Mouse (Mus musculus): ENCODE data around the gene Muc4. TPM values are rescaled to one million over a fixed set of nuclear protein-coding genes. Genes with fewer than 3 reads are reported as not detected.

Muc4 gene
- polyA plus RNA-seq, 1 experiment = 0.58 TPM

DNA sequence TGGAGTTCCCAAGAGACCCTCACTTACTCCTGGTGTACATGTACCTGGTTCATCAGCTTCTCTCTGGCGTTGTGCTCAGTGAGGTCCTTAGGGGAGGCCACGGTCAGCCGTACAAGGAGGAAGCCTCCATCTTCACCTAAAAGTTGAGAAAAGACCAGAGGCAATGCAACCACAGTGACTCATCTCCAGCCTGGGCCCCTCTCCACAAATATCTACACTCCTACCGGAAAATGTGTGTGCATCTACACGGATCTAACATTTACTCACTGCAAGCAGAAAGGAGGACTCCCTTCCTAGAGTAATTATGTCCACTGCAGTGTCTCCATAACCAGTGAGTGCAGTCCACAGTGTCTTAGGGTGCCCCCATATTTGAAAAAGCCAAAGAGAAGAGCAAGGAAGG is 54.4 kb downstream of the Muc4 start:
- TF ChIP-seq CTCF (IDR thresholded peaks at IDR 0.05; ENCODE audit: borderline replicate concordance, control insufficient read depth, extremely low read depth, insufficient read depth, low read length, poor library complexity) (no peak), POLR2A (IDR thresholded peaks at IDR 0.05; ENCODE audit: control insufficient read depth, extremely low read depth, insufficient read depth, low read length, poor library complexity) (no peak)
- DNase-seq = no peak
- H3K27ac ChIP-seq (ENCODE audit: control insufficient read depth, insufficient read depth, low read length) = no peak overlapping the region
- no peaks in the 10 kb centered on the region for H3K4me1 ChIP-seq (replicated peaks; ENCODE audit: control insufficient read depth, insufficient read depth, low read length)
- no peaks in the 10 kb centered on the region for H3K27me3 ChIP-seq (ENCODE audit: control insufficient read depth, insufficient read depth, low read length)
- H3K4me3 ChIP-seq (ENCODE audit: control insufficient read depth, insufficient read depth, low read length) = no peak overlapping the region
- 90% methylated on average over 5 of the region's 5 CpGs for WGBS
- H3K36me3 ChIP-seq (ENCODE audit: control insufficient read depth, insufficient read depth, low read length) = no peaks in the 10 kb centered on the region

DNA sequence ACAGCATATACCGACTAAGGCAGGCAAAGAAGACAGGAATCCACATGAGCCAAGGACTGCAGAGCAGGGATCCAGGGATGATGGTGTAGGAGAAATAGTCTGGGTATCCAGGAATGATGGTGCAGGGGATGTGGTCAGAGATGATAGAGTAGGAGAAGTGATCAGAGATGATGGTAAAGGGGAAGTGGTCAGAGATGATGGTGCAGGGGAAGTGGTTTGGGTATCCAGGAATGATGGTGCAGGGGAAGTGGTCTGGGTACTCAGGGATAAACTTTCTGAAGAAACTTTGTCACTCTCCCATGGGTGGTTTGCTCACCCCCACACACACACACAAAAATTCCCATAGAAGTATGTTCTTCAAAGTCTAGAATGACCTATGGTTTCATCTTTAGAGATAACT is 59.5 kb downstream of the Muc4 start:
- no peaks in the 10 kb centered on the region for H3K27me3 ChIP-seq (ENCODE audit: control insufficient read depth, insufficient read depth, low read length)
- no peak for DNase-seq
- H3K27ac ChIP-seq (ENCODE audit: control insufficient read depth, insufficient read depth, low read length) = no peak overlapping the region
- no peaks in the 10 kb centered on the region for H3K36me3 ChIP-seq (ENCODE audit: control insufficient read depth, insufficient read depth, low read length)
- no peaks in the 10 kb centered on the region for H3K4me1 ChIP-seq (replicated peaks; ENCODE audit: control insufficient read depth, insufficient read depth, low read length)
- TF ChIP-seq CTCF (IDR thresholded peaks at IDR 0.05; ENCODE audit: borderline replicate concordance, control insufficient read depth, extremely low read depth, insufficient read depth, low read length, poor library complexity) (no peak), POLR2A (IDR thresholded peaks at IDR 0.05; ENCODE audit: control insufficient read depth, extremely low read depth, insufficient read depth, low read length, poor library complexity) (no peak)
- WGBS = 86% methylated on average over 1 of the region's 1 CpGs
- H3K4me3 ChIP-seq (ENCODE audit: control insufficient read depth, insufficient read depth, low read length) = no peak overlapping the region

GRCm38 (mm10) chr16:32796676-32797425 is 61.2 kb downstream of the Muc4 start:
- Histone ChIP-seq H3K36me3 (ENCODE audit: control insufficient read depth, insufficient read depth, low read length) (no peaks in the 10 kb centered on the region), H3K27ac (ENCODE audit: control insufficient read depth, insufficient read depth, low read length) (no peak overlapping the region), H3K4me3 (ENCODE audit: control insufficient read depth, insufficient read depth, low read length) (no peak overlapping the region), H3K27me3 (ENCODE audit: control insufficient read depth, insufficient read depth, low read length) (no peaks in the 10 kb centered on the region), H3K4me1 (replicated peaks; ENCODE audit: control insufficient read depth, insufficient read depth, low read length) (no peaks in the 10 kb centered on the region)
- no peak for DNase-seq
- TF ChIP-seq POLR2A (IDR thresholded peaks at IDR 0.05; ENCODE audit: control insufficient read depth, extremely low read depth, insufficient read depth, low read length, poor library complexity) = no peak
- TF ChIP-seq CTCF (IDR thresholded peaks at IDR 0.05; ENCODE audit: borderline replicate concordance, control insufficient read depth, extremely low read depth, insufficient read depth, low read length, poor library complexity) = no peak
- 65% methylated on average over 14 of the region's 14 CpGs for WGBS

- Histone ChIP-seq H3K4me1 (replicated peaks; ENCODE audit: control insufficient read depth, insufficient read depth, low read length) (no peaks in the 10 kb centered on the region), H3K27me3 (ENCODE audit: control insufficient read depth, insufficient read depth, low read length) (no peaks in the 10 kb centered on the region), H3K4me3 (ENCODE audit: control insufficient read depth, insufficient read depth, low read length) (no peak within 1 kb of the TSS), H3K27ac (ENCODE audit: control insufficient read depth, insufficient read depth, low read length) (no peak within 1 kb of the TSS), H3K36me3 (ENCODE audit: control insufficient read depth, insufficient read depth, low read length) (no peaks in the 10 kb centered on the region)
- no peak for DNase-seq
- TF ChIP-seq CTCF (IDR thresholded peaks at IDR 0.05; ENCODE audit: borderline replicate concordance, control insufficient read depth, extremely low read depth, insufficient read depth, low read length, poor library complexity) = no peak
- no peak for TF ChIP-seq POLR2A (IDR thresholded peaks at IDR 0.05; ENCODE audit: control insufficient read depth, extremely low read depth, insufficient read depth, low read length, poor library complexity)
- 22% methylated on average over 3 of the region's 3 CpGs for WGBS
Measured at GRCm38 (mm10) chr16:32797426-32797689, 61.7 kb downstream of the Muc4 start, which contains the start of gene Muc20. Gene Muc20, minus strand, starts transcription at chr16:32797435.

DNA sequence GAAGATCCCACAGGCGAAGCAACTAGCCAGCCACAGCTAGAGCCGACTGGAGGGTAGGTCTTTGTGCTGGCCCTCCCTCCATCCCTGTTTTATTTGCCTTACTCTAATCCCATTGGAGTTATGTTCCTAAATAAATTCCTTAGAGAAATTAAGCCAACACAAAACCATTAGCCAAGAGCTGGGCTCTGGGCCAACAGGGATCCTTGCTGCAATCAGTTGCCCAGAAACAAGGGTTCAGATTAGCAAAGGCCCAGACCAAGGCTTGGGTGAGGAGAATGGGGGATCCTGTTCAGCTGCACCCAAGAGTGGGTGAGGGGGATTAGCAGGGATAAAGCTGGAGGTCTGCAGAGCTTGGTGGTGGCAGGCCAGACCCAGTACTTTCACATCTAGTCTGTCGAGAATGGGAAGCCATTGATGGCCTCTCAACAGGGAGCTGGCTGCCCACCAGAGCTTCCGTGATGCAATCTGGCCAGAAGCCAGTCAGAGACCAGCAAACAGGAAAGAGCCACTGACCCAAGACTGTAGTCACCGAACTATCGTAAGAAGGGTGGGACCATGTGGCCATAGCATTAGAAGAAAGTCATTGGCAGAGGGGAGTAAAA is 67.7 kb downstream of the Muc4 start:
- Histone ChIP-seq H3K27ac (ENCODE audit: control insufficient read depth, insufficient read depth, low read length) (no peak overlapping the region), H3K27me3 (ENCODE audit: control insufficient read depth, insufficient read depth, low read length) (no peaks in the 10 kb centered on the region), H3K36me3 (ENCODE audit: control insufficient read depth, insufficient read depth, low read length) (no peaks in the 10 kb centered on the region), H3K4me1 (replicated peaks; ENCODE audit: control insufficient read depth, insufficient read depth, low read length) (0 out of 2 replicates have a peak, but pooled peaks cover 2% of the 10 kb centered on the region), H3K4me3 (ENCODE audit: control insufficient read depth, insufficient read depth, low read length) (no peak overlapping the region)
- TF ChIP-seq CTCF (IDR thresholded peaks at IDR 0.05; ENCODE audit: borderline replicate concordance, control insufficient read depth, extremely low read depth, insufficient read depth, low read length, poor library complexity) (no peak), POLR2A (IDR thresholded peaks at IDR 0.05; ENCODE audit: control insufficient read depth, extremely low read depth, insufficient read depth, low read length, poor library complexity) (no peak)
- DNase-seq = no peak
- WGBS = 79% methylated on average over 6 of the region's 6 CpGs

- 68% methylated on average over 5 of the region's 5 CpGs for WGBS
- Histone ChIP-seq H3K27ac (ENCODE audit: control insufficient read depth, insufficient read depth, low read length) (no peak overlapping the region), H3K27me3 (ENCODE audit: control insufficient read depth, insufficient read depth, low read length) (no peaks in the 10 kb centered on the region), H3K4me3 (ENCODE audit: control insufficient read depth, insufficient read depth, low read length) (no peak overlapping the region), H3K36me3 (ENCODE audit: control insufficient read depth, insufficient read depth, low read length) (no peaks in the 10 kb centered on the region), H3K4me1 (replicated peaks; ENCODE audit: control insufficient read depth, insufficient read depth, low read length) (0 out of 2 replicates have a peak, but pooled peaks cover 2% of the 10 kb centered on the region)
- TF ChIP-seq POLR2A (IDR thresholded peaks at IDR 0.05; ENCODE audit: control insufficient read depth, extremely low read depth, insufficient read depth, low read length, poor library complexity) = no peak
- no peak for TF ChIP-seq CTCF (IDR thresholded peaks at IDR 0.05; ENCODE audit: borderline replicate concordance, control insufficient read depth, extremely low read depth, insufficient read depth, low read length, poor library complexity)
- no peak for DNase-seq
Measured at GRCm38 (mm10) chr16:32803901-32804300, 68.2 kb downstream of the Muc4 start.

All from thymus, adult 2 months (tissue).